Mouse (Mus musculus) kidney, embryonic 15.5 days (tissue): ENCODE measurements around the gene Ambra1. TPM values are rescaled to one million over a fixed set of nuclear protein-coding genes. Genes with fewer than 3 reads are reported as not detected.

Source experiments
- ATAC-seq: fragments of 200-750 bp; cut with Nextera tagmentation; replicated peaks from 2 replicates; pipeline ENCODE4 v1.8.0; 2017; ENCODE audit warnings: moderate TSS enrichment; ENCODE audit not compliant: low FRiP score
- H3K27ac ChIP-seq: fragments of 300-500 bp; sonication (generic); 2 replicates; pipeline ENCODE4 v1.5.1; 2015; ENCODE audit warnings: mild to moderate bottlenecking, inconsistent platforms
- H3K27me3 ChIP-seq: fragments of 300-500 bp; sonication (generic); 2 replicates; pipeline ENCODE4 v1.6.1; 2015; ENCODE audit warnings: inconsistent platforms
- H3K36me3 ChIP-seq: fragments of 300-500 bp; sonication (generic); 2 replicates; pipeline ENCODE4 v1.6.1; 2015; ENCODE audit warnings: inconsistent platforms
- H3K4me1 ChIP-seq: fragments of 300-500 bp; sonication (generic); 2 replicates; pipeline ENCODE4 v1.6.1; 2015; ENCODE audit warnings: inconsistent platforms
- H3K4me2 ChIP-seq: fragments of 300-500 bp; sonication (generic); 2 replicates; pipeline ENCODE4 v1.6.1; 2015; ENCODE audit warnings: moderate library complexity, mild to moderate bottlenecking, inconsistent platforms
- H3K4me3 ChIP-seq: fragments of 300-500 bp; sonication (generic); replicated peaks from 2 replicates; pipeline ENCODE4 v1.5.1; 2015; ENCODE audit warnings: mild to moderate bottlenecking, inconsistent platforms
- H3K9ac ChIP-seq: fragments of 300-500 bp; sonication (generic); 2 replicates; pipeline ENCODE4 v1.6.1; 2015; ENCODE audit warnings: mild to moderate bottlenecking, inconsistent platforms
- H3K9me3 ChIP-seq: fragments of 300-500 bp; sonication (generic); replicated peaks from 2 replicates; pipeline ENCODE4 v1.6.1; 2016; ENCODE audit warnings: inconsistent platforms
- WGBS: fragments of 180-500 bp; shearing (Covaris S2); methylation state at CpG from one replicate; pipeline ENCODE4 v1.1.7; 2015; ENCODE audit warnings: mixed read lengths; 5-methylcytosine and 5-hydroxymethylcytosine counted together
- polyA plus RNA-seq: library from polyadenylated mRNA; unstranded; fragments of >200 nt; fragmentation: Nextera tagmentation; extraction: Ambion mirVana; gene quantifications from 2 replicates; pipeline ENCODE4 v1.2.1, GENCODE M21; 2015

Gene Ambra1
- polyA plus RNA-seq, 1 experiment from 2014 or later, result 19.9 TPM

- Histone ChIP-seq H3K9ac (no peak overlapping the region), H3K9me3 (no peaks in the 10 kb centered on the region), H3K36me3 (peaks cover 7% of the 10 kb centered on the region; the same call in 1 of the 2 replicates), H3K4me2 (no peak overlapping the region), H3K27ac (no peak overlapping the region), H3K4me3 (no peak overlapping the region), H3K4me1 (peaks cover 52% of the 10 kb centered on the region), H3K27me3 (peaks cover 47% of the 10 kb centered on the region)
- no peak for ATAC-seq
- WGBS, result 84% methylated on average over 15 of the region's 15 CpGs
These were observed 195.5 kb downstream of the Ambra1 start for GRCm38 (mm10) chr2:91925442-91925841.

- H3K4me3 ChIP-seq, result no peak within 1 kb of the TSS
- 90% methylated on average over 3 of the region's 3 CpGs for WGBS
- no peak within 1 kb of the TSS for H3K9ac ChIP-seq
- no peak within 1 kb of the TSS for H3K27ac ChIP-seq
- H3K36me3 ChIP-seq, result peaks cover 7% of the 10 kb centered on the region; the same call in 1 of the 2 replicates
- no peak for ATAC-seq
- peaks cover 33% of the 10 kb centered on the region for H3K27me3 ChIP-seq
- no peaks in the 10 kb centered on the region for H3K9me3 ChIP-seq
- H3K4me1 ChIP-seq, result peaks cover 51% of the 10 kb centered on the region
- H3K4me2 ChIP-seq, result peak within 1 kb of the TSS; percentile 48
These were observed 197.0 kb downstream of the Ambra1 start, which contains the start of gene Chrm4 for GRCm38 (mm10) chr2:91926949-91927348. TSS of gene Chrm4 (plus strand) at chr2:91927249.

DNA sequence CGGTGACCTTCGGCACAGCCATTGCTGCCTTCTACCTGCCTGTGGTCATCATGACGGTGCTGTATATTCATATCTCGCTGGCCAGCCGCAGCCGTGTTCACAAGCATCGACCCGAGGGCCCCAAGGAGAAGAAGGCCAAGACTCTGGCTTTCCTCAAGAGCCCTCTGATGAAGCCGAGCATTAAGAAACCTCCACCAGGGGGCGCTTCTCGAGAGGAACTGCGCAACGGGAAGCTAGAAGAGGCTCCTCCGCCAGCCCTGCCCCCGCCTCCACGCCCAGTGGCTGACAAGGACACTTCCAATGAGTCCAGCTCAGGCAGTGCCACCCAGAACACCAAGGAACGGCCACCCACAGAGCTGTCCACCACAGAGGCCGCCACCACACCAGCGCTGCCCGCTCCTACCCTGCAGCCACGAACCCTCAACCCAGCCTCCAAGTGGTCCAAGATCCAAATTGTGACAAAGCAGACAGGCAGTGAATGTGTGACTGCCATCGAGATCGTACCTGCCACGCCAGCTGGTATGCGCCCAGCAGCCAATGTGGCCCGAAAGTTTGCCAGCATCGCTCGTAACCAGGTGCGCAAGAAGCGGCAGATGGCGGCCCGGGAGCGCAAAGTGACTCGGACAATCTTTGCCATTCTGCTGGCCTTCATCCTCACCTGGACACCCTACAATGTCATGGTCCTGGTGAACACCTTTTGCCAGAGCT, 198.0 kb downstream of the Ambra1 start:
- WGBS, result 48% methylated on average over 34 of the region's 34 CpGs
- no peak overlapping the region for H3K4me3 ChIP-seq
- no peaks in the 10 kb centered on the region for H3K9me3 ChIP-seq

DNA sequence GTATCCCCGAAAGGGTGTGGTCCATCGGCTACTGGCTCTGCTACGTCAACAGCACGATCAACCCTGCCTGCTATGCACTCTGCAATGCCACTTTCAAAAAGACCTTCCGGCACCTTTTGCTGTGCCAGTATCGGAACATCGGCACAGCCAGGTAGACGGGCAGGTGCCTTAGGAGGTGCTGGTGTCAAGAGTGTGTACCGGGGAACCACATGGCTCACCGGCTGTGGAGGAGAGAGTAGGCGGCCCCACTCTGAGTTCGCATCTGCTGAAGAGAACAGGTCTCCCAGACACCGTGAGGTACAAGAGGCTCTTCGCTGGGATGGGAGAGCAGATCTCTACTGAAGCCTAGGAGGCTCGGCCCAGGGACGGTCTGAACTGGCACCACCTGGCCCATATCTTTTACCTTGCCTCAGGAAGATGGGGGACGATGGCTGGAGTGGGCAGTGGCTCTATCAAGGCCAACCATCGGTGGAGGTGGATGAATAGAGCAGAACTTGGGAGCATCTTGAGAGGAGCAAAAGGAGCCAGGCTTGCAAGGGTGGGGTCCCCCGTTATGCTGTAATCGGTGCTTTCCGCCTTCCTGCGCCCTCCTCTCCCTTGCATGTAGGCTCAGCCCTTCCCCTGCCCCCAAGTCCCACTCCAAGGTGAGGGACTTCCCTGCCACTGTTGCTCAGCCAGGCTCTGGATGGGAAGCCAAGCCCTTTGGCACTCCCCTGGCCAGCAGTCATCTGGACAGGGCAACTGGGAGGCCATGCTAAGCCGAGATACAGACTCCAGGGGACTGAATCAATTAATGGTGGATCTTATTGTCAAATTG, 198.8 kb downstream of the Ambra1 start:
- peak overlapping the region; percentile 48 for H3K4me2 ChIP-seq
- ATAC-seq, result no peak
- 69% methylated on average over 23 of the region's 23 CpGs for WGBS

More for the DNA sequence above, 198.0 kb downstream of the Ambra1 start:
- H3K27me3 ChIP-seq, result peaks cover 23% of the 10 kb centered on the region
- ATAC-seq, result no peak
- peaks cover 51% of the 10 kb centered on the region for H3K4me1 ChIP-seq
- H3K4me2 ChIP-seq, result peak overlapping the region; percentile 48
- H3K36me3 ChIP-seq, result peaks cover 7% of the 10 kb centered on the region; the same call in 1 of the 2 replicates
- H3K27ac ChIP-seq, result no peak overlapping the region
- H3K9ac ChIP-seq, result no peak overlapping the region

DNA sequence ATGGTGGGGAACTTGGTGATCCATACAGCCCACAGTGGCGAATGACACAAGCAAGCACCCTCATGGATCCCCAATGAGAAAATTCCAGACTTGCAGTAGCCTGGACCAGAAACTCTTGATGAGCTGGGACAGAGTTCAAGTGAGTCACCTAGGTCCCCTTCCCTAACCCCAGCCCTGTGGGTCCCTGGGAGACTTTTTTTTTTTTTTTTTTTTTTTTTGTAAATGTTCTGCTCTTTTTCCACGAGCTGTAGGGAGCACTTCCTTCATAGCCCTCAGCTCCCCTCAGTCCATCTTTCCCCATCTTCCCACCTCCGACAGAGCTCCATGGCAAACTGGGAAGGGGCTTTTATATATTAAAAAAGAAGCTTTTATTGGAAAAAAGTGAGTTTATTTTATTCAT, 199.5 kb downstream of the Ambra1 start:
- peaks cover 14% of the 10 kb centered on the region; the same call in 1 of the 2 replicates for H3K36me3 ChIP-seq
- no peak overlapping the region for H3K27ac ChIP-seq
- 56% methylated on average over 3 of the region's 3 CpGs for WGBS
- peaks cover 9% of the 10 kb centered on the region for H3K27me3 ChIP-seq
- H3K4me2 ChIP-seq, result peak overlapping the region; percentile 65
- H3K4me3 ChIP-seq, result peak overlapping the region; percentile 63
- H3K9ac ChIP-seq, result no peak overlapping the region
- ATAC-seq, result no peak
- H3K4me1 ChIP-seq, result peaks cover 56% of the 10 kb centered on the region
- no peaks in the 10 kb centered on the region for H3K9me3 ChIP-seq

More for the DNA sequence above, 198.8 kb downstream of the Ambra1 start:
- Histone ChIP-seq H3K27ac (no peak overlapping the region), H3K9ac (no peak overlapping the region), H3K27me3 (peaks cover 15% of the 10 kb centered on the region), H3K36me3 (peaks cover 8% of the 10 kb centered on the region; the same call in 1 of the 2 replicates), H3K4me3 (no peak overlapping the region), H3K9me3 (no peaks in the 10 kb centered on the region), H3K4me1 (peaks cover 51% of the 10 kb centered on the region)

GRCm38 (mm10) chr2:91929936-91930335, 200.0 kb downstream of the Ambra1 start:
- Histone ChIP-seq H3K9me3 (no peaks in the 10 kb centered on the region), H3K36me3 (peaks cover 19% of the 10 kb centered on the region), H3K4me3 (peak overlapping the region; percentile 63), H3K4me2 (peak overlapping the region; percentile 65), H3K27me3 (peaks cover 5% of the 10 kb centered on the region; the same call in 1 of the 2 replicates), H3K27ac (no peak overlapping the region), H3K4me1 (peaks cover 61% of the 10 kb centered on the region), H3K9ac (peak overlapping the region; percentile 86; the same call in 1 of the 2 replicates)
- ATAC-seq, result no peak
- 11% methylated on average over 12 of the region's 12 CpGs for WGBS

- Histone ChIP-seq H3K4me3 (peak overlapping the region; percentile 63), H3K27ac (peak overlapping the region; percentile 96), H3K9me3 (no peaks in the 10 kb centered on the region), H3K27me3 (0 out of 2 replicates have a peak, but pooled peaks cover 4% of the 10 kb centered on the region), H3K36me3 (peaks cover 28% of the 10 kb centered on the region), H3K4me2 (peak overlapping the region; percentile 65), H3K4me1 (peaks cover 61% of the 10 kb centered on the region), H3K9ac (peak overlapping the region; percentile 86)
- WGBS, result 7% methylated on average over 23 of the region's 23 CpGs
- ATAC-seq, result no peak
These were observed 200.9 kb downstream of the Ambra1 start for GRCm38 (mm10) chr2:91930761-91931291.

GRCm38 (mm10) chr2:91931328-91932159, 201.6 kb downstream of the Ambra1 start:
- WGBS, result 4% methylated on average over 50 of the region's 50 CpGs
- H3K36me3 ChIP-seq, result peaks cover 35% of the 10 kb centered on the region
- peak; percentile 76 for ATAC-seq
- H3K9ac ChIP-seq, result peak overlapping the region; percentile 86
- no peaks in the 10 kb centered on the region for H3K9me3 ChIP-seq
- H3K27ac ChIP-seq, result peak overlapping the region; percentile 96
- peak overlapping the region; percentile 63 for H3K4me3 ChIP-seq
- H3K4me1 ChIP-seq, result peaks cover 61% of the 10 kb centered on the region
- H3K4me2 ChIP-seq, result peak overlapping the region; percentile 65
- H3K27me3 ChIP-seq, result no peaks in the 10 kb centered on the region

- peak; percentile 5; the same call in 1 of the 2 replicates for ATAC-seq
- Histone ChIP-seq H3K27ac (peak within 1 kb of the TSS; percentile 96), H3K4me1 (peaks cover 61% of the 10 kb centered on the region), H3K9me3 (no peaks in the 10 kb centered on the region), H3K9ac (peak within 1 kb of the TSS; percentile 86), H3K4me2 (peak within 1 kb of the TSS; percentile 65), H3K4me3 (peak within 1 kb of the TSS; percentile 63), H3K27me3 (no peaks in the 10 kb centered on the region), H3K36me3 (peaks cover 42% of the 10 kb centered on the region)
- 4% methylated on average over 16 of the region's 16 CpGs for WGBS
These were observed 202.3 kb downstream of the Ambra1 start, which contains the start of gene Mdk for GRCm38 (mm10) chr2:91932160-91932711. TSS of gene Mdk (minus strand) at chr2:91932297.

DNA sequence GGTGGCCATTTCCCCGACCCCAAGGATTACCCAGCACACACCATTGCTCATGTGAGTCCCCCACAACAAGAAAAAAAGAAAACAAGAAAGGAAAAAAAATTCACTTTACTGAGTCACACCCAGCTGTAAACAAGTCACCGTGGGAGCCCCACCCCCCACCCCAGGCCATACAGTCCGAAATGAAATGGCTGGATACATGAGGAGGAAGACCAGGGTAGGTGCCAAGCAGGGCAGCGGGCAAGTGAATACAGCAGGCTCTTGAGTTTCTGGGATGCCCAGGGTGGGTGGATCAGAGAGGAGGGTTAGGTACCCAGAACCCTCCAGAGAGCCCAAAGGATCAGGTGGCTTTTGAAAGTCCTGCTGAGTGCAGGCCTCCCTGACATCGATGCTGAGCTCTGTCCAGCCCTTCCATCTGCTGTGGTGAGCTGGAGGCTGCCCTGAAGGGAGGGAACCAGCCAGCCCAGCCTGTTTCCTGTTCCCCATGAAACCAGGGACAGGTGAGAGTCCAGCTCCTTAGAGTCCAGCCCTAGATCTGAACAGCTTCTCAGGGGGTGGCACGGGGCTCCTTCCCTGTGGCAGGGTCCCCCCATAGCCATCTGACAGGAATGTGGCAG, 202.9 kb downstream of the Ambra1 start:
- H3K9ac ChIP-seq, result no peak overlapping the region

More for the DNA sequence above, 202.9 kb downstream of the Ambra1 start:
- ATAC-seq, result 0 out of 2 replicates have a peak, but pooled peaks have one; percentile 0
- H3K4me3 ChIP-seq, result peak overlapping the region; percentile 63
- no peaks in the 10 kb centered on the region for H3K9me3 ChIP-seq
- 11% methylated on average over 6 of the region's 6 CpGs for WGBS
- peak overlapping the region; percentile 65 for H3K4me2 ChIP-seq
- peaks cover 48% of the 10 kb centered on the region for H3K36me3 ChIP-seq
- H3K27ac ChIP-seq, result peak overlapping the region; percentile 96
- peaks cover 57% of the 10 kb centered on the region for H3K4me1 ChIP-seq
- H3K27me3 ChIP-seq, result no peaks in the 10 kb centered on the region
